Mouse (Mus musculus) adrenal gland, adult 8-10 months (tissue): ENCODE data around the gene Gm20388. TPM values are rescaled to one million over a fixed set of nuclear protein-coding genes. Genes with fewer than 3 reads are reported as not detected.

Source experiments
- DNase-seq: peaks from one replicate; pipeline ENCODE4 v3.0.0; 2022
- total RNA-seq, 4 experiments: library from RNA; stranded (reverse); gene quantifications; 2 replicates each; pipeline ENCODE4 v1.2.4; 2022

Gene Gm20388
- total RNA-seq, 4 experiments from 2014 or later: 1.7 to 16.9 (median 5.8) TPM

DNA sequence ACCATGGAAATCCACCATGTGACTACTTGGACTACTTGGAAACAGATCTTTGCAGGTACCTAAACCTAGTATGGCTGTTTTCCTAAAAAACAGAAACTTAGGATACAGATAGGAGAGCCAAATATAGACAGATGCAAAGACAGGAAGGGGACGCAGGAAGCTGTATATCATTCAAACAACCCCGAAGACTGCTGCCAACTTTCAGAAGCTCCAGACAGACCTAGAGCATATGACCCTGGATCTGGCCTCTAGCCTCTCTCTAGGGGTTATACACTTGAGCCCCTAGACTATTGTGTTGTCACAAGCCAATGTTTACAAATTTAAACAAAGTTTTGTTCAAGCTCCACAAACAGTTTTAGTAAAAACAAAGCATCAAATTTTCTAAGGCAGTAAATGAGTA, 3050.8 kb downstream of the Gm20388 start:
- no peak for DNase-seq

DNA sequence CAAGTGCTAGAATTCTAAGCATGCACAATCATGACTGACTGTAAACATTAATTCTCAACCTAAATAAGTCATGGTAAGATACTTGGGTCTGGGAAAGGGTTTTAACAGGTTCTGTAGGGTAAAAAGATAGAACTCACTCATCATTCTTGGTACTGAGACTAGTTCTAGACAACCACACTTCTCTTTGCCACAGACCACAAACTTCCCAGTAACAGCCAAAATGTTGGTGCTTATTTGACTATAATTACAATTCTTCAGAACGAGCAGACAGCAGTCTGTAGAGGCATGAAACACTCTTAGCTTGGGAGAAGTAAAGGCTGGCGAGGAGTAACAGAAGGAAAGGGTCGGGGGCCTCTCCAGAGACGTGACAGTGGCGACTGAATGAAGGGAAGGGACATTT, 3051.4 kb downstream of the Gm20388 start:
- DNase-seq: no peak

DNA sequence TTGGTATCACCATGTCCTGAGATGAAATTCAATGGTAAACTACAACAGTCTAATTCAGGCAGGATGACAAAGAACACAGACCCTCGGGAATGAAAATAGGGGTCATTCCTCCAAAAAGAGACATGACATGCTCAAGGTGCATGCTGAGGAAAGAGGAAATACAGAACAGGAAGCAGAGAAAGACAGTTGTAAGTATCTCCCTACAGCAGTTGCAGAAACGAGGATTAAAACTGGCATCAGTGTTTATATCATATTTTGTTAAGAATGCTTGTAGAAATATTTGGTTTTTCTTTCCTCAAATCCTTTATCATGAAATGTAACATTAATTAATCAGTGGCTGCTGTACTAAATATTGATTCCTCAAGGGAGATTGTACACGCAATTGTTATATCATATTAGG, 3056.0 kb downstream of the Gm20388 start:
- no peak for DNase-seq

DNA sequence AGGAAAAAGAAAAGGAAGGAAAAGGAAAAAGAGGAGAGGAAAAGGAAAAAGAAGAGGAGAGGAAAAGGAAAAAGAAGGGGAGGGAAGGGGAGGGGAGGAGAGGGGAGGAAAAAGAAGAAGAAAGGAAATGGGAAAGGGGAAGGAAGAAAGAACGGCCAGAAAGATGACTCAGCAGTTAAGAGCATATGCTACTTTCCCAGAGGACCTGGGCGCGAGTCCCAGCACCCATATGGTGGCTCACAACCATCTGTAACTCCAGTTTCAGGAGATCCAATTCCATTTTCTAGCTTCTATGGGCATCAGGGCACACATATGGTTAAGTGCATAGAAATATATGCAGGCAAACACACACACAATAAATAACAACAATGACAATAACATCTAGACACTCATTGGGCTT, 3057.5 kb downstream of the Gm20388 start:
- no peak for DNase-seq

DNA sequence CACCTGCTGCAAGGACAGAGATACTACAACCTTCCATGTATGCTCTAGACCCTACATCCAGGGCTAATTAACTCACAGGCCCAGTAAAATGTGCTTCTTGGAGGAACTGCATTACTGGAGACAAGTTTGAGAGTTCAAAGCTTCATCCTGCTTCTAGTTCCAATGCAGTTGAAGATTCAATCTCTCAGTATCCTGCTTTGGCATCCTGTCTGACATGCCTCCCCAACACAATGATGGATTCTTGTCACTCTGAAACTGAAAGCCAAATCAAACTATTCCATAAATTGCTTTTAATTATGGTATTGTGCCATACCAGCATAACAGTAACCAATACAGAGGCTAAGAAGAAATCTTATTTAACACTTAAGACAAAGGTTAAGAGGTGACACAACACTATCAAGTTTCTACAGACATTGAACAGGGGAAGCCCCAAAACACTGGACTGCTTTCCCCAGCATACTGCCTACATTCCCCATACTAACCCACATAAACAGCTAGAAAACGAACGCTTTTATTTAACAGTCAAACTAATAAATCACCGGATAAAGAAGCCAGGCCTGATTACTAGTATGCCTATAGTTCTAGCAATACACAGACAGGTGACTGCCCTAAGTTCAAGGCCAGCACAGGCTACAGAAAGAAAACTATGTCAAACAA, 3059.5 kb downstream of the Gm20388 start:
- DNase-seq: no peak

DNA sequence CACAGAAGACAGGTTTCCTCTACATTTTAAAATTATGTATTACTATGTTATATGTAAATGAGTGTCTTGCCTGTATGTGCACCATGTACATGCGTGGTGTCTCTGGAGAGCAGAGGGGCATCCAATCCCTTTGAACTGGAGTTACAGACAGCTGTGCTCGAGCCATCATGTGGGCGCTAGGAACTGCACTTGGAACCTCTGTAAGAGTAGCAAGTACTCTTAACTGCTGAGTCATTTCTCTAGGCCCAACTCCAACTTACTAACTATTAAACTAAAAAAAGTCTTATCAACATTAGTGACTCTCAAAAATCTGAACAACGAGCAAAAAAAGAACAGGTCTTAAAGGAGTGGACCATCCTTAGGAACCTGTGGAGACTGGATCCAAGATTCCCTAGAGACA, 3065.4 kb downstream of the Gm20388 start:
- no peak for DNase-seq

DNA sequence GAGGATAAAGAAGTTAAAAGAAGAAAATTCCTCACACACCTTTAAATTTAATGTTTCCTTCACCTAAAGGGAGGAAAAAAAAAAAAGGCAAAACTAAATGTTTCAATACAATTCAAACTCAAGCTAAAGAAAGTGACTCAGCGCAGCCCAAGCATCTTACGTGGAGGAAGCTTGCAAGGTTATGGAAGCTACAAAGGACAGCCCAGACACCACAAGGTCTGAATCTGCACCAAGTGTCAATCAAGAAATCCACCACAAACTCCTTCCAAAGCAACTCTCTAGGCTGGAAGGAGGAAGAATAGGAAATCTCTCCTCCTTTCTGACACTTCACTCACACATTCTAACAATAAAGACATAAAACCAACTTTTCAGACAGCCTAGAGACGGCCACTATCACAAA, 3068.8 kb downstream of the Gm20388 start:
- no peak for DNase-seq

DNA sequence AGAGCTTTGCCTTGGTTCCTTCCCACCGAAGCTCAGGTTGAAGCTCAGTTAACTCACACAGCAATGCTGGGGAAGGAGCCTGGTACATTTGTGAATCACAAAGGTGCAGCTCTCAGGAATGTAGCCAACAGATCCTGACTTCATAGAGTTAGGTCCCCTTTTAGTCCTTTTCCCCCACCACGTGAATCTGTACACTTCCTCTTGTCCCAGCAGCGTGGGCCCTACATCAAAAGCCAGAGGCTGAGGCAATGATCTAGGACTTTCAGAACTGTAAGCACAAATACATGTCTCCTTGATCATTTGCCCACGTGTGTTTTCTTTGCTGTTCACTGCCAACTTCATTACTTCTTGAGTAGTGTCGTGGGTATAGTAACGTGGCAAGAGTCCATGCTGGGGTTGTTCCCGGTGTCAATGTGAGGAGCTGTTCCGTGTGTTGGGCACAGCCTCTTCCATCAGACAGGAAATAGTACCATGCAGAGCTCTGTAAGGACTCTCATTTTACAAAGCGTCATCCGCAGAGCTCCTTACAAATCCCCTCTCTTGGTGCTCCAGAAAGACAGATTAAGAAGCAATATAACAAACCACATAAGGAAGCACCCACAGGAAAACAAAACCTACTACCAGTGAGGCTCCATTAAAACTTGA, 3069.3 kb downstream of the Gm20388 start:
- DNase-seq: no peak

DNA sequence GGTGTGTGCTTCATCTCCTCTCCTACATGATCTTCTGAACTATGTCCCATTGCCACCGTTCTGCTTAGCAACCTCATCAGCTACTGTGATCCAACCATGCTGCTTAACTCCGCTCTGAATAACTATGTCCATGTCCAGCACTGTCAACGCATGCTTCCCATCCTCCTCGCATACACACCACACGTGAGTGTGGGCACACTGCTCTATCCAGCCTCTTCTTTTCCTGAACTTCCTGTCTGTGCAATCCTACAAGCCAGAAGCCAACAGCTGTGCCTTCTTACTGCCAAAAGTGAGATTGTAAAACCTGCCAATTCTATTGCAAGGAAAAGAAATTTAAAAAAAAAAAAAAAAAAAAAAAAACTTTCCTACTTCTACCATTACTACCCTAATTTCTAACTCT, 3071.0 kb downstream of the Gm20388 start:
- DNase-seq: no peak

DNA sequence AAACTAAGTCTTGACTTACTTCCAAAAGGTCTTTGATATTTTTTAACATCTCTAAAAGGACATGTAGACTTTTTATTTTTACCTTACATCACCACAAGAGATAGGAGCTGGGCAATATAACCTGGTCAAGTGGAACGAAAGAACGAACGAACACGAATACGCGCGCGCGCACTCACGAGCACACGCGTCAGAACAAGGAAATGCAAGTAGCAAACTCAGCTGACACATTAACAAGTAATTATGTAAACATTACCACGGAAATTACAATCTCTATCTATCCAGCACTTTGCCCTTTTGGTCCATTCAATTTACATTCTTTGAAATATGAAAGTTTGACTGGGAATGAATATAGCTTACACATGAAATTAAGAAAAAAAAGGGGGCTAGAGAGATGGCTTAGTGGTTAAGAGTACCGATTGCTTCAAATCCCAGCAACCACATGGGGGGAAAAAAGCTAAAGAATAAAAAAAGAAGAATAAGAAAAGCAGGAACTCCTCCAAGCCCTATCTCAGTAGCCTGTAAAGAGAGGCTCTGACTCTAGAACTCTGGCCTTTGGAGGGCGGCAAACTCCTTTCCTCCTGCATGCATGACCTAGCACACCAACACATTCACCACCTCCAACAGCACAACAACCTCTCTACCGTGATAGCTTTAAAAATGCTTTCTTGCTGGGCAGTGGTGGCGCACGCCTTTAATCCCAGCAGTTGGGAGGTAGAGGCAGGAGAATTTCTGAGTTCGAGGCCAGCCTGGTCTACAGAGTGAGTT, 3072.7 kb downstream of the Gm20388 start:
- DNase-seq: no peak

DNA sequence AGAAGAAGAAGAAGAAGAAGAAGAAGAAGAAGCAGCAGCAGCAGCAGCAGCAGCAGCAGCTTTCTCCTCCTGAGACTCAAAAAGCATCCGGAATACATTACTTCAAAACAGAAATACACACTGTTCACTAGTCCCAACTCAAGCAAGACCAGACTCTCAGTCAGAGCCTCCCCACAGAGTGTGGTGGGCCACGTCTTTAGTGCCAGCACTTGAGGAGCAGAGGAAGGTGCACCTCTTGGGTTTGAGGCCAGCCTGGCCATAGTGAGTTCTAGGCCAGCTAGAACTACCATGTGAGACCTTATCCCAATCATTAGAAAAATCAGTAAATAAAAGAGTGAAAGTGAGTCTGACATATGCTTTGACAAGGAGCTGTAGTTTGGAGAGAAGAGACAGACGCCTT, 3073.5 kb downstream of the Gm20388 start:
- no peak for DNase-seq

DNA sequence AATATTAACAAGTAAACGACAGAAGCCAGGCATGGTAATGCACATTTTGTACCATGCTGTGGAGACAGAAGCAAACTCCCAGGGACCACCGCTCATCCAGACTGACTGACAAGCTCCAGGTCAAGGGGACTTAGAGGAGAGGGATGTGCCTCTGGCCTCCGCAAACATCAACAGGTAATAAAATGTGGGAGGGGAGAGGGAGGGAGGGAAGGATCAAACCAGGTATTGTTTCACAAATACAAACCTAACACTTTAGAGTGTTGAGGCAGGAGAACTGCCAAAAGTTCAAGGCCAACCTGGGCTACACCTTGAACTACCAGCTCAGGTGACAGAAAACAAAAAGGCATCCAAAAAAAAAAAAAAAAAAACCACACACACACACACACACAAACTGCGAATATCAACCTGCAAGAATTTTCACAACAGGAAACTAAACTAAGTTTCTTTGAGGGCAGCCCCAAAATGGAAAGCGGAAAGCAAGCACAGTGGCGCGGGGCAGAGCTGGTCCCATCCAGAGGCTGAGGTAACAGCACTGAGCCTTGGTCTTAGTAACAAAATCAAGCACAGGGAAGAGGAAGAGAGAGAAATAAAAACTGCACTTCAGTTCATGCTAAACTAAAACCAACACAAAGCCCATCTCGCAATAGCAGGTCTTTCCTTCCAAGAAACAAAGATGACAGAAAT, 3076.0 kb downstream of the Gm20388 start:
- DNase-seq: no peak

DNA sequence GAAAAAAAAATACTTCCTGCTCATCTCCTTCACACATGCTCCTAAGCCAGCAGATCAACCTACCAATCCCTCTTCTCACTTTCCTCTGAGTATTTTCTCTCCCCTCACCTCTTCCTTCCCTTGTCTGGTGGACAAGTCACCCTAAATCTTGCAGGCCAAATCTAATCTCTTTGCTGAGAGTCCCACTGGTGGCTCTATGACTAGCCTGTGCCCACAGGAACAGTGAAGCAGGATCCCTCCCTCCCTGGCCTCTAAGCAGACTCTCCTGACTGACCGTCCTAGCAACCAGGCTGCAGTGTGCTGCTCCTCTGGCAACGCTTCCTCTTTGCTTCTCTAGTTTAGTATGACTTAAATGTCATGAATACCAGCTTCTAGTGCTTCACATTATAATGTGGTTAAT, 3076.6 kb downstream of the Gm20388 start:
- no peak for DNase-seq

DNA sequence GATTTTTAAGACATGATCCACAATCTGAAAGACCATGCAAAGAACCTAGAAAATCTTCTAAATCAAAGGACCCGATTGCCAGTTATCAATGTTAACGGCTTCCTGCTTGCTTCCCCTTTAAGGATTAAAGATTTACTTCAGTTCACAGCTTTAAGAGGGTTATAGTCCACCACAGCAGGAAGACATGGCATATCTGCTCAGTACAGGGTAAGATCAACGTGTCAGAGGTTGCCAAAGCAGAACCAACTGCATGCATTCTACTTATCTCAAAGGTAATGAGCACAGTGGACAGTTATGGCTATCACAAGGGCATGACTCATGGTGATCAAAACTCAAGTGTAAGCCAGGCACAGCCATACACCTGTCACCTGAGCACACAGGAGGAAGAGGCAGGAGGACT, 3078.3 kb downstream of the Gm20388 start:
- DNase-seq: no peak

DNA sequence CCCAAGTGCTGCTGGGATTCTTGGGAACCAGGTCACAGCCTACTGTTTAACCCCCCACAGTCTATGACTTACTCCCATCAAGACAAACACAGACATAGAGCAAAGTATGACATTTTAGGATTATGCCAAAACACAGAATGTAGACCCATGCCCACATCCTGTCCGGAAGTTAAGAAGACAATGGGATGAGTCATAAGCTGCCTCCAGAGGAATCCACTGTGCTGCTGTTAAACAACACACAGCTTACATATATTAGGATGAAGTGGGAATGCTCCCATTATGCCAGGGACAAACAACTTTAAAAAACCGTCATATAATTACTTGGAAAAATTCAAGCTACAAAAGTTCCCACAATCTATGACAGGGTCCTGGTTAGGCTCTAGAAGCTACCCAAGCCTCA, 3079.3 kb downstream of the Gm20388 start:
- DNase-seq: no peak

DNA sequence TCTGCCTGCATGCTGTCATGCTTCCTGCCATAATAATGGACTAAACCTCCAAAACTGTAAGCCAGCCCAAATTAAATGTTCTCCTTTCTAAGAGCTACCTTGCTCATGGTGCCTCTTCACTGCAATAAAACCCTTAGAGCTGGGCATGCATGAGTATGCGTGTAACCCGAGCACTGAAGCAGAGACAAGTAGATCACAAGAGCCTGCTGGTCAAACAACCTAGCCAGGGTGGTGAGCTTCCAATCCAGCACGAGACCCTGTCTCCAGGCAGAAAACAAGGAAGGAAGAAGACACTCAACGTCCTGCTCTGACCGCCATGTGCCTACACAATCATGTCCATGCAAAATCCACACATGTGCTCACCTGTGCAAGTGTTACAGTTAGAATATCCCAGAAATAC, 3080.7 kb downstream of the Gm20388 start:
- no peak for DNase-seq

DNA sequence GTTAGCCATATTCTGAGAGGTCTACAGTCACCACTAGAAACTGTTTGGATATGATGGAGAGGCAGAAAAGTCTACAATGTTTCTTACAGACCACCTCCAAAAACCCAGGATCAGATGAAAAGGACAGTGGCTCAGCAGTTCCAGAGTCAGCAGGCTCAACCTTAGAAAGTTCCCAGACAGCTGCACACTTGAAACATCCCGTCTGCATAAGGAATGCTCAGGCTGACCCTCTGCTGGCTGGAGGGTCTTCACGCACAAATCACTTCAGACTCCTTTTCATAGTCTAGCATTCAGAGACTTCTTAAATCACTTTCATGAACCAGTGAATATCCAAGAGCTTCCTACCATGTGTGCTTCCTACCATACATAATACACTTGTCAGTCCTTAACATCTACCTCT, 3081.7 kb downstream of the Gm20388 start:
- no peak for DNase-seq

DNA sequence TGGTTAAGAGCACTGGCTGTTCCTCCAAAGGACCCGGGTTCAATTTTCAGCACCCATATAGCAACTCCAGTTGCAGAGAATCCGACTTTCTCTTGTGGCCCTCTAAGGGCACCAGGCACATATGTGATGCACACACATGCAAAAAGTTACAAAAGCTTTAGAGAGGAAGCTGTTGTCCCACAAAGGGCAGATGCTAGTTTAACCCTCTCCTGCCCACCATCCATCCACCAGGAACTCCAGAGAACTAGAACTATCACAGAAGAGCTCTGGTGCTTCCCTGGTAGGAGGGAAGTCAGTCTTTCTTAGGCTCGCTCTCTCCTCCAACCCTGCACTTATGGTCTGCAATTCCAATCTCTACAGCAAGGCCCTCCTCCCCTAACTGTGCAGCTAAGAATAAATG, 3082.4 kb downstream of the Gm20388 start:
- no peak for DNase-seq

DNA sequence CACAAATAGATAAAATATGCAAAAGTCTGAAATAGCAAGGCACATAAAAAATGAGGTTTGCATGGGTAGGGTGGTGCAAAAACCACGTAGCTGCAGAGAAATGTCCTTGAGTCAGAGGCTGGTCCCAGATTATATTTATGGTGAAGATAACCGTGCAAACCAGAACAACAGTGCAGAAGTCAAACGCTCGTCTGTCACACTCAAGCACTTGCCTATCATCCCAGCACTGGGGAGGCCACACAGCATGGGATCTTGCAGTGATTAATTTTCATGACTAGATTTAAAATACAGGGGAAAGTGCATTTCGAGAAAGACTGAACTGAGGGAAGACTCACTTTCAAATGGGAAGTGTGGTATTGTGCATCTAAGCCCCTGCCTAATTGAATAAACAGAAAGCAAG, 3083.1 kb downstream of the Gm20388 start:
- DNase-seq: no peak

DNA sequence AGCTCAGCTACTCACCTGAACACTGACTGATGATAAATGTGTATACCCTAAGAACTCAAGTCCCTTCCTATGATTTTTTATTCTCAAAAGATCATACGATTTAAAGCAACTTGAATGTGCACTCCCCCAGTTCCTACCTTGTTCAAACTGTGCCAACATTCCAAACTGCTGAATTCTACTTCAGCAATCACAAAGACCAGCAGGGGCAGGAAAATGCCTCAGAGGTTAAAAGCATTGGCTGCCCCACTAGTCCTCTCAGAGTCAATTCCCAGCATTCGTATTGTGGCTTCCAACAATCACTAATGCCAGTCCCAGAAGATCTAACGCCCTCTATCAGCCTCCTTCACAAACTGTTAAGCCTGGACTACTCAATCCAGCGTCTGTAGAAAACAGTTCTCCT, 3087.3 kb downstream of the Gm20388 start:
- no peak for DNase-seq

DNA sequence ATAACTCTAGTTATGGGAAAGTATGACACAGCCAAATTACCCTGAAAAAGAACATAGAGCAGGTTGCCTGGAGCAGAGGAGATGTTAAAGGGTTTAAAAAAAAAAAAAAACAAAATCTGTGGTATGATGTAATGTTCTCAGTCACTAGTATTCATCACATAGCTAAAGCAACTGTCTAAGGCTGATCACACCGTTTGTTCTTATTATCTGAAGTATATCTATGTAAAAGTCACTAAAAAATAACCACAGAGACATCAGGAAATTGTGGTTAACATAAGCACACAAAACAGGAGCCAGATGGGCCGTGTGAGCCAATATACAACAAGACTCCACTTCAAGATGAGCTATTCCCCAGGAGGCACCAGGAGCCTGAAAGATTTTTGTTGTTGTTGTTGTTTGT, 3089.7 kb downstream of the Gm20388 start:
- no peak for DNase-seq

DNA sequence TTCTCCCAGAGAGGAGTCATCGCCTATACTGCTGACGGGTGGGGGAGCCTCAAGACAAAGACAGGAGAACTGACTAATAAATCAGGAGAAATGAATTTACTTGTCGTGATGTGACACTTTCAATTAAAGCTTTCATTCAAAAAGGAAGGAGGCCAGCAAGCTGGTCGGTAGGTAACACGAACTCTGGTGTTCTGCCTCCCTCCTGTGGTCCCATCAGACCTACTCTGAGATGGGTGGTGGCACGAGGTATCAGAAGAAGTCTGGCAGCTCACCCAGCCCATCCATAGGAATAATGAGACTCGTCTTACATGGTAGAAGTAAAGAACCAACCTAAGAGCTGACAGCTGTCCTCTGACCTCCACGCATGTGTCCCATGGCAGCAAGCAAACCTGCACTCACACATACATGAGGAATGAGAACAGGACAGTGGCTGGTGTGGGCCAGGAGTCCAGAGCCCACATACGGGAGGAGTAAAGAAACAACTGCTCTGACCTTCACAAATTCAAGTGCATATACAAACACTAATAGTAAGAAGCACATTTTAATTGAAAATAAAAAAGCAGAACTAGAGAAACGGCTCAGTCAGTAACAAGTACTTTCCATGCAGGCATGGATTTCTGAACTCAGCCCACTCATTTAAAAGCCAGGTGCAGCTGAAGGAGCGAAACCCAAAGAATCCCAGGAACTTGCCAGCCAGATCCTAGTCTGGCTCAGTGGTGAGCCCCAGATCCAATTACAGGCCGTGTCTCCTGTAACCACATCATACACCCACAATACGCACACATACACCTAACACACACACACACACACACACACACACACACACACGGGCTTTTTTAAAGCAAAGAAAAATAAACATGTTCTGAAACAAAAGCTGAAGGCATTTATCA, 3093.6 kb downstream of the Gm20388 start:
- no peak for DNase-seq
